Mouse (Mus musculus): ENCODE data around the gene Vpreb1. TPM values are rescaled to one million over a fixed set of nuclear protein-coding genes. Genes with fewer than 3 reads are reported as not detected.
A peak's percentile ranks its signal among the peaks of the same experiment; 100 is the strongest.
"Not testable (repeated sequence)": the region's sequence is repeated elsewhere in the genome, so short reads cannot be mapped to it uniquely, and the experiment has no call there.

Vpreb1 gene
- total RNA-seq, 2 experiments from 2014 or later = 0.77 TPM; not detected in 1

- DNase-seq (ENCODE audit: low spot score in 2 of 2) = no peak
- intact Hi-C loops (cut with DNase I) = loop anchor here (10.0 kb wide), 1 partner anchor 252 kb away; the partner anchor contains the start of gene Fgd4
Measured at GRCm38 (mm10) chr16:16856731-16857476, 13.7 kb downstream of the Vpreb1 start.

- not testable (repeated sequence) for DNase-seq (ENCODE audit: low spot score in 2 of 2)
- intact Hi-C loops (cut with DNase I) = loop anchor here (10.0 kb wide), 1 partner anchor 251 kb away; the partner anchor contains the start of gene Fgd4
Measured at GRCm38 (mm10) chr16:16856054-16856453, 14.6 kb downstream of the Vpreb1 start.

- DNase-seq (ENCODE audit: low spot score in 2 of 2) = no peak
- intact Hi-C loops (cut with DNase I) = loop anchor here (10.0 kb wide), 1 partner anchor 251 kb away; the partner anchor contains the start of gene Fgd4
Measured at GRCm38 (mm10) chr16:16855541-16855940, 15.1 kb downstream of the Vpreb1 start.

- DNase-seq (ENCODE audit: low spot score in 2 of 2) = no peak
- intact Hi-C loops (cut with DNase I) = loop anchor here (10.0 kb wide), 1 partner anchor 250 kb away; the partner anchor contains the start of gene Fgd4
Measured at GRCm38 (mm10) chr16:16854836-16855235, 15.8 kb downstream of the Vpreb1 start.

GRCm38 (mm10) chr16:16852411-16852810 lies 18.2 kb downstream of the Vpreb1 start:
- DNase-seq (ENCODE audit: low spot score in 2 of 2) = no peak
- intact Hi-C loops (cut with DNase I) = loop anchor here (10.0 kb wide), 1 partner anchor 248 kb away; the partner anchor contains the start of gene Fgd4

- intact Hi-C loops (cut with DNase I) = no loop called here
- DNase-seq (ENCODE audit: low spot score in 2 of 2) = no peak
Measured at GRCm38 (mm10) chr16:16849196-16849595, 21.4 kb downstream of the Vpreb1 start.

GRCm38 (mm10) chr16:16829671-16830070 lies 41.0 kb downstream of the Vpreb1 start:
- intact Hi-C loops (cut with DNase I) = no loop called here
- no peak for DNase-seq (ENCODE audit: low spot score in 2 of 2)

GRCm38 (mm10) chr16:16828757-16829615 lies 41.7 kb downstream of the Vpreb1 start, which contains the start of gene Spag6l:
Gene Spag6l, minus strand, starts transcription at chr16:16829456.
- peak; percentile 34 to 37 for DNase-seq (ENCODE audit: low spot score in 2 of 2)
- intact Hi-C loops (cut with DNase I) = no loop called here

GRCm38 (mm10) chr16:16826223-16826622 lies 44.4 kb downstream of the Vpreb1 start:
- DNase-seq (ENCODE audit: low spot score in 2 of 2) = no peak
- intact Hi-C loops (cut with DNase I) = no loop called here

GRCm38 (mm10) chr16:16825476-16825875 lies 45.2 kb downstream of the Vpreb1 start:
- no peak for DNase-seq (ENCODE audit: low spot score in 2 of 2)
- intact Hi-C loops (cut with DNase I) = no loop called here

Other genes starting within 250 kb of the Vpreb1 start
- gene Olfr19, start 194.4 kb downstream of the Vpreb1 start, total RNA-seq (2021) = not detected
- gene Spag6l, start 41.4 kb downstream of the Vpreb1 start, total RNA-seq (2021) = 1 to 10 TPM; 6.0 to 6.9 TPM
- gene Igll1, start 6.9 kb downstream of the Vpreb1 start, total RNA-seq (2021) = not detected
- 10 to 100 TPM; 53.3 to 76.9 TPM for gene Top3b, start 107 bp downstream of the Vpreb1 start, total RNA-seq (2021)
- 10 to 100 TPM; 44.9 to 52.7 TPM for gene Ppm1f, start 25.6 kb upstream of the Vpreb1 start, total RNA-seq (2021)
- gene Mapk1, start 112.5 kb upstream of the Vpreb1 start, total RNA-seq (2021) = 100 to 1,000 TPM; 478 to 491 TPM
- 10 to 100 TPM; 42.6 TPM for gene Ypel1, start 198.9 kb upstream of the Vpreb1 start, total RNA-seq (2021)
- gene Ppil2, start 240.4 kb upstream of the Vpreb1 start, total RNA-seq (2021) = 10 to 100 TPM; 76.3 to 92.1 TPM